Comparison of ENCODE assay signal across 15 mouse cellular contexts in the genomic region with DNA sequence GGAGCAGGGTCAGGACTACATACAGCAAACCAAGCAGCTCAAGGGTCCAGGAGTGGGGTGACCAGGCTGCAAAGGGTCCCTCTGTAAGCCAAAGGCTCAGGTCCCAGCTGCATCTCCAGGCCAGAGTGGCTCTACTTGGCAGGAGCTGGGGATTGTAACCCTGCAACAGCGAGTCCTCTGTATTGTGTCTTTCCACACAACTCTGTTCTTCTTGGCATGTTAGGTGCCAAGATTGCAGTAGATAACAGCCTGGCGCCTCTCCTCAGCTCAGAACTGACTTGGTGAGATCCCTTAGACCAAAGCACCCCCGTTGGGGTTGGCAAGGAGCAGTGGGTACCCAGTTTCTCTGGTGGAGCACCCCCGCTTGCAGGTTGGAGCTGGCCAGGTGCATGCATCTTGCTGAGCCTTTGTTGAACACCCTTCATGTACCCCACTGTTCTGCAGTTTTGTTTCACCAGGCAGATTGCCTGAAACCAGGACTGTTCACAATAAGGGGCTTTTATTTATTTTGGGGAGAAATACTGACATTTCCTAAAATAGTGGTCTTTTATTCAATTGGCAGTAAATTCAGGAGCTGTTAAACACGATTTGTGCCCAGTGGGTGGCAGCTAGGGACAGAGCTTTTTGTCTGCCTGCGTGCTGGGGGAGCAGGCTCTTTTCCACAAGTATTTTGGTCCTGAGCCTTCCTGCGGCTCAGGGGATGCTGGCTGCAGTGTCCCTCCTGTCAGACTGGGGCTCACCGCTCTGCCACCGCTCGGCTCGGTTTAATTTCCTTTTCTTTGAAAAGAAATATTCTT.
DNase-seq lines count a peak whose midpoint lies in the region; ATAC-seq and TF ChIP-seq lines count a peak whose summit lies in the region.
"Had no signal": no experiment of that assay in that cellular context is flagged by ENCODE, and none has a peak within 500 bp of the region (broad histone marks: within the 10 kb centered on the region; RNA-seq: fewer than 3 reads in every experiment).

No protein-coding gene starts in this region.

- ATAC-seq in hindbrain, postnatal 0 days = no peak
- no peak for ATAC-seq in hindbrain, embryonic 14.5 days (ENCODE audit: low FRiP score)
- ATAC-seq: inflammation-experienced regulatory T-cells, adult 6 months had no signal

- H3K9me3 ChIP-seq in hindbrain, postnatal 0 days (ENCODE audit: low read length) = no peaks in the 10 kb centered on the region
- no peaks in the 10 kb centered on the region for H3K9me3 ChIP-seq in hindbrain, embryonic 14.5 days (ENCODE audit: control insufficient read depth, low read length)
- H3K9me3 ChIP-seq: heart, embryonic 15.5 days; stomach, embryonic 15.5 days had no signal

- no peak overlapping the region for H3K4me2 ChIP-seq in hindbrain, postnatal 0 days (ENCODE audit: low read depth, low read length)
- H3K4me2 ChIP-seq in hindbrain, embryonic 14.5 days (replicated peaks) = no peak overlapping the region
- H3K4me2 ChIP-seq: heart, embryonic 15.5 days; stomach, embryonic 15.5 days had no signal

- TF ChIP-seq POLR2A in brain, embryonic 14.5 days (IDR thresholded peaks at IDR 0.05; ENCODE audit: borderline replicate concordance, extremely low read depth, insufficient read depth, insufficient read length, poor library complexity, severe bottlenecking) = no peak
- no peak for TF ChIP-seq POLR2A in lung, adult 2 months (IDR thresholded peaks at IDR 0.05; ENCODE audit: borderline replicate concordance, extremely low read depth, low read depth, low read length)

- no peaks in the 10 kb centered on the region for H3K36me3 ChIP-seq in hindbrain, postnatal 0 days (ENCODE audit: insufficient read depth, low read length)
- H3K36me3 ChIP-seq in hindbrain, embryonic 14.5 days (replicated peaks; ENCODE audit: control insufficient read depth, insufficient read depth) = no peaks in the 10 kb centered on the region
- H3K36me3 ChIP-seq: heart, embryonic 15.5 days; stomach, embryonic 15.5 days had no signal

- peaks cover 5% of the 10 kb centered on the region; the same call in 1 of the 2 replicates for H3K4me1 ChIP-seq in hindbrain, postnatal 0 days (ENCODE audit: insufficient read depth, low read length)
- no peaks in the 10 kb centered on the region for H3K4me1 ChIP-seq in hindbrain, embryonic 14.5 days (replicated peaks; ENCODE audit: control insufficient read depth, insufficient read depth, low read length)
- H3K4me1 ChIP-seq in lung, adult 2 months (ENCODE audit: control insufficient read depth, insufficient read depth, low read length) = no peaks in the 10 kb centered on the region
- H3K4me1 ChIP-seq: heart, embryonic 15.5 days; stomach, embryonic 15.5 days had no signal

- H3K27ac ChIP-seq in hindbrain, postnatal 0 days = no peak overlapping the region
- no peak overlapping the region for H3K27ac ChIP-seq in hindbrain, embryonic 14.5 days
- H3K27ac ChIP-seq: heart, embryonic 15.5 days; kidney, postnatal 0 days; liver, embryonic 14.5 days; stomach, embryonic 15.5 days had no signal

- WGBS in hindbrain, postnatal 0 days = 30% methylated on average over 11 of the region's 11 CpGs
- 46% methylated on average over 11 of the region's 11 CpGs for WGBS in hindbrain, embryonic 14.5 days
- WGBS in lung, adult 2 months = 54% methylated on average over 11 of the region's 11 CpGs

- no peak overlapping the region for H3K4me3 ChIP-seq in hindbrain, postnatal 0 days (ENCODE audit: low read length)
- no peak overlapping the region for H3K4me3 ChIP-seq in hindbrain, embryonic 14.5 days (replicated peaks; ENCODE audit: low read length)
- no peak overlapping the region for H3K4me3 ChIP-seq in lung, adult 2 months (replicated peaks; ENCODE audit: extremely low read depth, low read depth, low read length)
- H3K4me3 ChIP-seq: heart, embryonic 15.5 days; stomach, embryonic 15.5 days had no signal

- intact Hi-C loops in gastrocnemius, postnatal 36 days (cut with DNase I) = no loop called here

- no peak for TF ChIP-seq CTCF in hindbrain, postnatal 0 days (IDR thresholded peaks at IDR 0.05; ENCODE audit: low read depth)
- TF ChIP-seq CTCF in brain, embryonic 14.5 days (IDR thresholded peaks at IDR 0.05; ENCODE audit: borderline replicate concordance, extremely low read depth, insufficient read depth, insufficient read length) = no peak
- TF ChIP-seq CTCF in lung, adult 2 months (IDR thresholded peaks at IDR 0.05; ENCODE audit: insufficient read depth, low read length) = no peak

- no peaks in the 10 kb centered on the region for H3K27me3 ChIP-seq in hindbrain, postnatal 0 days (ENCODE audit: insufficient read depth, low read length)
- no peaks in the 10 kb centered on the region for H3K27me3 ChIP-seq in hindbrain, embryonic 14.5 days (ENCODE audit: control insufficient read depth, insufficient read depth, low read length)
- H3K27me3 ChIP-seq: heart, embryonic 15.5 days; stomach, embryonic 15.5 days had no signal

- no peak overlapping the region for H3K9ac ChIP-seq in hindbrain, postnatal 0 days (replicated peaks; ENCODE audit: low read length)
- H3K9ac ChIP-seq in hindbrain, embryonic 14.5 days = no peak overlapping the region
- H3K9ac ChIP-seq: heart, embryonic 15.5 days; liver, embryonic 14.5 days; stomach, embryonic 15.5 days had no signal

- peak; percentile 51 for DNase-seq in hindbrain, postnatal 0 days (ENCODE audit: low spot score)
- DNase-seq in hindbrain, embryonic 14.5 days (ENCODE audit: low spot score) = no peak
- peak; percentile 54 for DNase-seq in brain, embryonic 14.5 days (ENCODE audit: low read depth)
- peak; percentile 24 for DNase-seq in layer of hippocampus, adult 9-11 months
- peak; percentile 43 to 50 for DNase-seq in right cerebral cortex, adult 2 months (ENCODE audit: low spot score in 2 of 2)
- no peak for DNase-seq in gastrocnemius, postnatal 36 days
- no peak for DNase-seq in natural killer cell, adult 2 months (ENCODE audit: low spot score in 2 of 2)
- no peak for DNase-seq in lung, adult 2 months
- DNase-seq: adrenal gland, postnatal 36 days; thymus, postnatal 14 days had no signal

Comparison
In these comparisons a context has a peak if more than half of its experiments do, and no peak if none do; other contexts are left out.
1. DNase-seq: peak in hindbrain, postnatal 0 days (single experiment), brain, embryonic 14.5 days (single experiment), layer of hippocampus, adult 9-11 months (single experiment) and right cerebral cortex, adult 2 months (2 of 2); none in hindbrain, embryonic 14.5 days (single experiment), gastrocnemius, postnatal 36 days (0 of 2), natural killer cell, adult 2 months (0 of 2) and lung, adult 2 months (single experiment).